Mouse (Mus musculus): ENCODE results near the gene Ttyh3. TPM values are rescaled to one million over a fixed set of nuclear protein-coding genes. Genes with fewer than 3 reads are reported as not detected.

Ttyh3 gene
- total and polyA plus RNA-seq, 2 experiments from 2014 or later: 67.9 to 163 TPM

DNA sequence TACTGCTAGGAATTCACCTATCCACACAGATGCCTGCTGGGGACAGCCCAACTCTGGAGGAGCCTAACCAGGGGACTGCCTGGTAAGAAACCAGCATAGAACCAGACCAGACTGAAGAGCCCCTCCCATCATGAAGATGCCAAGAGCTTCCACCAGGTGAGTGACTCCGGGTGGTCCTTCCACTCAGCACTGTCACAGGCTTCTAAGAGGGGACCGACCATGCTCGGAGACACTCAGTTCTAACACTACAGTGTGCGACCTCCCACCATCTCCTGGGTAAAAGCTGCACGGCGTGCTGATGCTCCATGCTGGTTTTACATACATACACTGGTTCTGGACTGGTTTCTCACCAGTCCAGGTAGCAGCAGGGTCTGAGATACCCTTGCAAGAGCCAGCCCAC, 2.7 kb downstream of the Ttyh3 start:
- no peak for DNase-seq
- peak overlapping the region; percentile 95 for H3K4me2 ChIP-seq (ENCODE audit: low read depth)
- H3K4me3 ChIP-seq (ENCODE audit: low read depth, low read length): peak overlapping the region; percentile 97
- no peak for TF ChIP-seq CTCF (IDR thresholded peaks at IDR 0.05; ENCODE audit: low read depth)
- H3K9me3 ChIP-seq (ENCODE audit: low read length): no peaks in the 10 kb centered on the region
- peaks cover 21% of the 10 kb centered on the region for H3K4me1 ChIP-seq (ENCODE audit: insufficient read depth)
- no peak for ATAC-seq
- H3K36me3 ChIP-seq (ENCODE audit: insufficient read depth): peaks cover 10% of the 10 kb centered on the region; the same call in 1 of the 2 replicates
- H3K27me3 ChIP-seq (ENCODE audit: insufficient read depth, low read length): no peaks in the 10 kb centered on the region
- H3K27ac ChIP-seq (ENCODE audit: low read depth, low read length): 0 out of 2 replicates have a peak overlapping the region, but pooled peaks have one; percentile 96
- 37% methylated on average over 6 of the region's 6 CpGs for WGBS
- H3K9ac ChIP-seq: peak overlapping the region; percentile 100

DNA sequence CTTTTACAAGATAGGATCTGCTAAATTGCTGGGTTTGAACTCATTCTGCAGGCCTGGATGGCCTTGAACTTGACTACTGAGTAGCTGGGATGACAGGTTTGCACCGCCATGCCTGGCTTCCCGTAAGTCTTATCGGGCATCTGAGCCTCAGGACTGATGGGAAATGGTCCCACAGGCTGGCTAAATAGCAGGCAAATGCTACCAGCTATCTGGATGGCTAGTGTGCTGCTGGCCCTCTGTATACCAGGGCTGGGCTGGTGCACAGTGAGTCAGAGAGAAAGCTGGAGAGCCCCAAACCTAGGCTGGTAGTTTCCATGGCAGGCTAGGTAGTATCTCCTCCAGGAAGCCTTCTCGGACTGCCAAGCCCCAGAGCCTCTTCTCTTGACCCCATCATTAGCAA, 3.4 kb downstream of the Ttyh3 start:
- H3K9me3 ChIP-seq (ENCODE audit: low read length): no peaks in the 10 kb centered on the region
- peak overlapping the region; percentile 95 for H3K4me2 ChIP-seq (ENCODE audit: low read depth)
- peaks cover 14% of the 10 kb centered on the region; the same call in 1 of the 2 replicates for H3K36me3 ChIP-seq (ENCODE audit: insufficient read depth)
- no peak for TF ChIP-seq CTCF (IDR thresholded peaks at IDR 0.05; ENCODE audit: low read depth)
- H3K4me1 ChIP-seq (ENCODE audit: insufficient read depth): peaks cover 21% of the 10 kb centered on the region
- no peak for DNase-seq
- peak overlapping the region; percentile 9; the same call in 1 of the 2 replicates for H3K4me3 ChIP-seq (ENCODE audit: low read depth, low read length)
- peak overlapping the region; percentile 100 for H3K9ac ChIP-seq
- H3K27ac ChIP-seq (ENCODE audit: low read depth, low read length): 0 out of 2 replicates have a peak overlapping the region, but pooled peaks have one; percentile 21
- H3K27me3 ChIP-seq (ENCODE audit: insufficient read depth, low read length): no peaks in the 10 kb centered on the region
- WGBS: 80% methylated on average over 4 of the region's 4 CpGs
- ATAC-seq: no peak

DNA sequence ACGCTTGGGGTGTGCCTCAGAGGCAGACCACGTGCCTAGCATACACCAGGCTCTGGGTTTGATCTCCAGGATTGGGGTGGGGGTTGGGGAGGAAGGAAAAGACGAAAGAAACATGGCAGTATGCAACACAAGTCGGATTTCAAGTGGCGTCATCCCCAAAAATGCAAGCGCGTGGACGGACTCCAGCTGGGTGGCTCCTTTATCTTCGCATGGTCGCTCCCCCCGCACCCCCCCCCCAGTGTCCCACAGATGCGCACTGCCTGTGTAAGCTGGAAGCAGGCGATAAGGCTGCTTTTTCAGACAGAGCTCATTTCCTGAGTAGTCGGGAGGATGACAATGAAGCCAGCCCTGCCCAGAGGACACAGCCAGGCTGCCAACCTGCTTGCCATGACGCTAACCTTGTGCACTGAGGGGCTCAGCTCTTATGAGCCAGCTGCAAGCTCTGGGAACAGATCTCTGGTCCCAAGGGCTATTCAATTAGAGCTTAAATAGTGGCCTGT, 4.1 kb downstream of the Ttyh3 start:
- H3K4me3 ChIP-seq (ENCODE audit: low read depth, low read length): peak overlapping the region; percentile 7; the same call in 1 of the 2 replicates
- no peak for ATAC-seq

DNA sequence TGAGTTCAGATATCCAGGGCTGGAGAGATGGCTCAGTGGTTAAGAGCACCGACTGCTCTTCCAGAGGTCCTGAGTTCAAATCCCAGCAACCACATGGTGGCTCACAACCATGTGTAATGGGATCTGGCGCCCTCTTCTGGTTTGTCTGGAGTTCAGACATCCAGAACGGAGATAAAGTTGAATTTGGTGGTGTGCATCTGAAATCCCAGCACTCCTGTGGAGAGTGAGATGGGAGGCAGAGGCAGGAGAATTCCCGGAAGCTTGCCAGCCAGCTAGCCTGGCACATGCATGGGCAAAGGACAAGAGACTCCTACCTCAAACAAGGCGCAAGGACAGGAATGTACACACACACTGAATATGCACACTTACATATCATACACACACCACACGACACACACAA, 4.6 kb downstream of the Ttyh3 start:
- peak; percentile 35 for TF ChIP-seq CTCF (IDR thresholded peaks at IDR 0.05; ENCODE audit: low read depth)
- Histone ChIP-seq H3K4me2 (ENCODE audit: low read depth) (peak overlapping the region; percentile 95; the same call in 1 of the 2 replicates), H3K27me3 (ENCODE audit: insufficient read depth, low read length) (no peaks in the 10 kb centered on the region), H3K9me3 (ENCODE audit: low read length) (no peaks in the 10 kb centered on the region), H3K27ac (ENCODE audit: low read depth, low read length) (no peak overlapping the region), H3K9ac (no peak overlapping the region), H3K4me3 (ENCODE audit: low read depth, low read length) (no peak overlapping the region), H3K4me1 (ENCODE audit: insufficient read depth) (peaks cover 21% of the 10 kb centered on the region), H3K36me3 (ENCODE audit: insufficient read depth) (peaks cover 25% of the 10 kb centered on the region)
- DNase-seq: no peak
- no peak for ATAC-seq
- 84% methylated on average over 6 of the region's 6 CpGs for WGBS

More for the DNA sequence above, 4.1 kb downstream of the Ttyh3 start:
- H3K9me3 ChIP-seq (ENCODE audit: low read length): no peaks in the 10 kb centered on the region
- DNase-seq: no peak
- no peaks in the 10 kb centered on the region for H3K27me3 ChIP-seq (ENCODE audit: insufficient read depth, low read length)
- peak overlapping the region; percentile 100 for H3K9ac ChIP-seq
- peak overlapping the region; percentile 45 for H3K27ac ChIP-seq (ENCODE audit: low read depth, low read length)
- TF ChIP-seq CTCF (IDR thresholded peaks at IDR 0.05; ENCODE audit: low read depth): no peak
- peaks cover 21% of the 10 kb centered on the region for H3K4me1 ChIP-seq (ENCODE audit: insufficient read depth)
- peak overlapping the region; percentile 95 for H3K4me2 ChIP-seq (ENCODE audit: low read depth)
- WGBS: 54% methylated on average over 15 of the region's 15 CpGs
- H3K36me3 ChIP-seq (ENCODE audit: insufficient read depth): peaks cover 20% of the 10 kb centered on the region

DNA sequence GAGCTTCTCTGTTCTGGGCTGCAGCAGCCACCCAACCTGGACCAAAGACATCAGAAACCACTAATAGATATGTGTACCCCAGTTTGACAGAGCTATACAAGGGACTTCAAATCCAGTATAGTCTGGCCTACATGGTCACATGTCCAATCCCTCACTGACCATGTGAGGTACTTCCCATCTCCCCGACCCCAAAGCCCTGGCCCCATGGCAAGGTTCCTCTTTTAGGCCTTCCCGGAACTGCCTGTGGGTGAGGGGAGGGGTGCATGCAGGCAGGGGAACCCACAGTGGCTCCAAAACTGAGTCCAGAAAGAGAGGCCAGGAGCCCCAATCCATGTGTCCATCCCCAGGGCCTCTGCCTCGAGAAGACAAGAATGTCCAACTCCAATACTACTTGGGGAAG, 6.8 kb downstream of the Ttyh3 start:
- no peaks in the 10 kb centered on the region for H3K27me3 ChIP-seq (ENCODE audit: insufficient read depth, low read length)
- no peak overlapping the region for H3K4me2 ChIP-seq (ENCODE audit: low read depth)
- H3K4me3 ChIP-seq (ENCODE audit: low read depth, low read length): no peak overlapping the region
- DNase-seq (no peak), ATAC-seq (no peak)
- TF ChIP-seq CTCF (IDR thresholded peaks at IDR 0.05; ENCODE audit: low read depth): no peak
- H3K4me1 ChIP-seq (ENCODE audit: insufficient read depth): peaks cover 24% of the 10 kb centered on the region
- WGBS: 59% methylated on average over 3 of the region's 3 CpGs
- no peak overlapping the region for H3K9ac ChIP-seq
- peaks cover 35% of the 10 kb centered on the region for H3K36me3 ChIP-seq (ENCODE audit: insufficient read depth)
- H3K9me3 ChIP-seq (ENCODE audit: low read length): no peaks in the 10 kb centered on the region
- H3K27ac ChIP-seq (ENCODE audit: low read depth, low read length): no peak overlapping the region

DNA sequence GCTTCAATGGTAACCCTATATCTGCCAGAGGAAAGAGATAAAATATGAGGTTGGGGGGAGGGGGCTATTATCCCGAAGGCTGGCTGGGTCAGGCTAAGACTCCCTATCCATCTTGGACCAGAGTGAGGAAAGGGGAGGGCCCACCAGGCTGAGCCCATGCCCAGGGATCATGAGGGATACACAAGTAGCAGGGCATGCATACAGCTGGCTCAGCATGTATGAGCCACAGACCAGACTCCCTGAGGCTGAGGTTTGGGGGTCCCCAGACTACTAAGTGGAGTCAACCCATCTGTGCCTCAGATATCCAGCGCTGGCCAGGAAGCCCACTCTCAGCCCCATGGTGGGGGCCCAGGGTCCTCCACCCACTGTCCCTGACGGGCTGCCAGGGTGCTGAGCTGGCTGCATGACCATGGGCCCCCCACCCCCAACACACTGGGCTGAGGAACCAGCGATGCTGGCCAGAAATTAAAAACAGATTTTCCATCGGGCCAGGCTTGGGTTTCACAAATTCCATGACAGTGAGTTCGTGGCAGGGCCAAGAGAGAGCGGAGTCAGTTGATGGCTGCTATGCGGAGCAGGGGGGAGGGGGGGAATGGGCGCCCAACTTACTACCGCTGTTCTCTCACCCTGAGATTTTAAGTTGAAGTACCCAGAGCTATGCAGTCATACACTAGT, 7.4 kb downstream of the Ttyh3 start:
- Histone ChIP-seq H3K36me3 (ENCODE audit: insufficient read depth) (peaks cover 40% of the 10 kb centered on the region), H3K27ac (ENCODE audit: low read depth, low read length) (peak overlapping the region; percentile 15; the same call in 1 of the 2 replicates), H3K27me3 (ENCODE audit: insufficient read depth, low read length) (no peaks in the 10 kb centered on the region), H3K9ac (0 out of 2 replicates have a peak overlapping the region, but pooled peaks have one; percentile 18), H3K4me2 (ENCODE audit: low read depth) (no peak overlapping the region), H3K4me1 (ENCODE audit: insufficient read depth) (peaks cover 23% of the 10 kb centered on the region), H3K4me3 (ENCODE audit: low read depth, low read length) (no peak overlapping the region), H3K9me3 (ENCODE audit: low read length) (no peaks in the 10 kb centered on the region)
- ATAC-seq (peak; percentile 16; the same call in 1 of the 2 replicates), DNase-seq (no peak)
- 51% methylated on average over 10 of the region's 10 CpGs for WGBS
- no peak for TF ChIP-seq CTCF (IDR thresholded peaks at IDR 0.05; ENCODE audit: low read depth)

DNA sequence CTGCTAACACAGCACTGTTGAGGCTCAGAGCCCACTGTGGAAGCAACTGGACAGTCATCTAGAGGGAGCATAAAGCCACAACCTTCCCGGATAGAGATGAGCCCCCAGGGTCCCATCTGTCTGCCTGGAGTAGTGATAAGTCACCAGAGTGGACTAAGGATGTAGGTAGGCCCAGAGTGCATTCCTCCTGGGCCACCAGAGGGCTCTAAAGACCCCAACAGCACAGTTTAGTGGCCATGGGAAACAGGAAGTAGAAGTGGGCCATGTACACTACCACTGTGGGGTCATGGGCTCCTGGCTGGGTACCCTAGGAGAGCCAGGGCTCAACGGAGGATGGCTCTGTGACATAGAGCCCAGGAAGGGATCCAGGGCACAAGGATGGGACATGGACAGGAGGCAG, 8.0 kb downstream of the Ttyh3 start:
- H3K27me3 ChIP-seq (ENCODE audit: insufficient read depth, low read length): no peaks in the 10 kb centered on the region
- H3K4me1 ChIP-seq (ENCODE audit: insufficient read depth): peaks cover 17% of the 10 kb centered on the region
- WGBS: 74% methylated on average over 2 of the region's 2 CpGs
- no peak overlapping the region for H3K4me3 ChIP-seq (ENCODE audit: low read depth, low read length)
- H3K36me3 ChIP-seq (ENCODE audit: insufficient read depth): peaks cover 43% of the 10 kb centered on the region
- peak overlapping the region; percentile 9; the same call in 1 of the 2 replicates for H3K27ac ChIP-seq (ENCODE audit: low read depth, low read length)
- no peak overlapping the region for H3K4me2 ChIP-seq (ENCODE audit: low read depth)
- no peak overlapping the region for H3K9ac ChIP-seq
- no peaks in the 10 kb centered on the region for H3K9me3 ChIP-seq (ENCODE audit: low read length)
- ATAC-seq (no peak), DNase-seq (no peak)
- peak; percentile 44 for TF ChIP-seq CTCF (IDR thresholded peaks at IDR 0.05; ENCODE audit: low read depth)
